Mouse (Mus musculus): ENCODE results near the gene Dpp3. TPM values are rescaled to one million over a fixed set of nuclear protein-coding genes. Genes with fewer than 3 reads are reported as not detected.
"Not testable (repeated sequence)": the region's sequence is repeated elsewhere in the genome, so short reads cannot be mapped to it uniquely, and the experiment has no call there.

The Dpp3 gene
- 155 and 156 TPM in 2 replicates for polyA plus RNA-seq (2016; fragmentation: Nextera tagmentation; extraction: Ambion mirVana)

DNA sequence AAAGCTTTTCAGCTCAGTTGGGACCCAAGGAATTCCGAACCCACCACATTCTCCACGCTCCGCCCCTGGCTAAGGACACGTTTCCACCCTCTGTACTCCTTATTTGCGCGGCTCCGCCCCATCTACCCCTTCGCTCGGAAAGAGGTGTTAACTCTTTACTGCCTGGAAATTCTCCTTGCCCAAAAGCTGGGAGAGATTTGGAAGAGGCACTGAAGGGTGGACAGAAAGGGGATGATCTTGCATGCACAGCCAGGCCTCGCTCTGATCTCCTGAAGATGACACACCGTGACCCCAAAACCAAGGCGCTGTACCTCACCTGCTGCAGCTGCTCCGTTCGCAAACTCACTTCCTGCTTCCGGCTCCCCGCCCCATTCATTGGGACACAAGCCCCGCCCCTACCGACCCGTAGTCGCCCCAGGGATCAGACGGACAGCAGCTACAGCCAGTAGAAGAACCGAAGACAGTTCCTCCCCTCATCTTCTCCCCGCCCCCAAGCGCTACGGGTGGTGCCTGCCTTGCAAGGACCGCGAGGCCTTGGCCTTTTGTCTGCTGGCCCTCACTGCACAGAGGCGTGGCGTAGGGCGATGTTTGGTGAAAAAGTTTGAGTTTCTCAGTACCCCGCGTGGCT is at the start of gene Dpp3:
TSS of gene Dpp3 (minus strand) at position 384 of the 628 bp plus-strand sequence.
- Histone ChIP-seq H3K27ac (peak within 1 kb of the TSS; percentile 90), H3K4me3 (peak within 1 kb of the TSS; percentile 74), H3K27me3 (ENCODE audit: insufficient read depth, poor library complexity, severe bottlenecking) (peaks cover 13% of the 10 kb centered on the region; the same call in 1 of the 2 replicates), H3K9me3 (no peaks in the 10 kb centered on the region), H3K36me3 (peaks cover 33% of the 10 kb centered on the region), H3K4me1 (peaks cover 27% of the 10 kb centered on the region)
- under 1% methylated on average over 32 of the region's 32 CpGs for WGBS
- peak; percentile 99 for DNase-seq (ENCODE audit: low spot score)

DNA sequence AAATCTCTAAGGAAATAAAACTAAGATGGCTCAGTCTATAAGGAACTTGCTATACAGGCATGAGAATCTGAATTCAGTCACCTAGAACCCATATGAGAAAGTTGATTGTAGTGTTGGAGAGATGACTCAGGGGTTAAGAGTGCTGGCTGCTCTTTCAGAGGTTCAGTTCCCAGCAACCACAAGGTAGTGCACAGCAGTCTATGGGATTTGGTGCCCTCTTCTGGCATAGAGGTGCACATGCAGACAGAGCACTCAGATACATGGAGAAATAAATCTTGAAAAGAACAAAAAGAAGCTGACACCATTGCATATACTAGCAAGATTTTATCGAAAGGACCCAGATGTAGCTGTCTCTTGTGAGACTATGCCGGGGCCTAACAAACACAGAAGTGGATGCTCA is 40.1 kb upstream of the Dpp3 start:
- Histone ChIP-seq H3K9me3 (no peaks in the 10 kb centered on the region), H3K27ac (no peak overlapping the region), H3K4me3 (no peak overlapping the region), H3K27me3 (ENCODE audit: insufficient read depth, poor library complexity, severe bottlenecking) (no peaks in the 10 kb centered on the region), H3K4me1 (peaks cover 2% of the 10 kb centered on the region; the same call in 1 of the 2 replicates), H3K36me3 (peaks cover 37% of the 10 kb centered on the region)
- WGBS, result 87% methylated on average over 2 of the region's 2 CpGs
- no peak for DNase-seq (ENCODE audit: low spot score)

GRCm38 (mm10) chr19:4961928-4962601 is 34.0 kb upstream of the Dpp3 start, which contains the start of gene Mrpl11:
TSS of gene Mrpl11 (plus strand) at chr19:4962147.
- H3K27me3 ChIP-seq (ENCODE audit: insufficient read depth, poor library complexity, severe bottlenecking), result no peaks in the 10 kb centered on the region
- H3K4me1 ChIP-seq, result peaks cover 8% of the 10 kb centered on the region
- peaks cover 28% of the 10 kb centered on the region for H3K36me3 ChIP-seq
- whole genome bisulfite sequencing, result under 1% methylated on average over 34 of the region's 34 CpGs
- H3K9me3 ChIP-seq, result no peaks in the 10 kb centered on the region
- peak; percentile 95 for DNase-seq (ENCODE audit: low spot score)
- H3K4me3 ChIP-seq, result peak within 1 kb of the TSS; percentile 83
- H3K27ac ChIP-seq, result peak within 1 kb of the TSS; percentile 90

DNA sequence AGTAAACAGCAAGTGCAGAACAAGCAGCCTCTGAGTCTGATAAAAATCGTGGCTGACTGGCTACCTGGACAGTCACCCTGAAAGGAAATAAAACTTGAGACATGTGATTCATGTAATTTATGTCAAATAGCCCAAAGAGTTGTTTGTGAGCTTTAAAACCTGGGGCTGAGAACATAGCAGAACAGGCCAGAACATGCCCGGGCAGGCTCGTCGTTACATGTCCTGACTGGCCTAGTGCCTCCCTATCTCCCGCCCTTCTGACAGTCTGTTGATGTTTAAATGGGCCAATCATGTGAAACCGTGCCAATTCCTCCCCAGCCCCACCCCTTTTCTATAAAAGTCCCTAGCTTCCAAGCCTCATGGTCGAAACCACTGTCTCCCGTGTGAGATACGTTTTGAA is 20.6 kb upstream of the Dpp3 start:
- DNase-seq (ENCODE audit: low spot score); H3K4me3 ChIP-seq; H3K27me3 ChIP-seq (ENCODE audit: insufficient read depth, poor library complexity, severe bottlenecking); H3K27ac ChIP-seq; H3K9me3 ChIP-seq; H3K4me1 ChIP-seq; H3K36me3 ChIP-seq: not testable (repeated sequence)
- WGBS, result 83% methylated on average over 9 of the region's 9 CpGs

DNA sequence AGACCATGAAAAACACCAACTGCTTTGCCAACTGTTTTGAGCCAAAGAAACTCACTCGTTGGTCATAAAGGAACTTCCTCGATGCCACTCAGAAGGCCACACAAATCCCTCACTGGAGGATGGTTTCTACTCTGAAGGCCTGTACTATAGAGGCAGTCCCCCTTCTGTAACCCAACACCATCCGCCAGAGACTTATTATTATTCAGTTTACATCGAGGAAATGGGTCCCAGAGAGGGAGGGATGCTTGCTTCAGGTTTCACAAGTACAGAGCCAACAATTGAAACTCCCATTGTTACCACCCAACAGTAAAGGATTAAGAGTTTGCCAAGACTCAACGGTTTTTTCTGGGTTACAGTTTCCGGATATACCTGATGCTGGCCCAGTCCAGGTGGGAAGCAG is 17.5 kb upstream of the Dpp3 start:
- H3K4me3 ChIP-seq, result no peak overlapping the region
- no peak for DNase-seq (ENCODE audit: low spot score)
- peaks cover 18% of the 10 kb centered on the region for H3K27me3 ChIP-seq (ENCODE audit: insufficient read depth, poor library complexity, severe bottlenecking)
- H3K4me1 ChIP-seq, result peaks cover 22% of the 10 kb centered on the region
- no peaks in the 10 kb centered on the region for H3K9me3 ChIP-seq
- 50% methylated on average over 6 of the region's 6 CpGs for WGBS
- no peaks in the 10 kb centered on the region for H3K36me3 ChIP-seq
- H3K27ac ChIP-seq, result no peak overlapping the region

GRCm38 (mm10) chr19:4943253-4943588 is 15.1 kb upstream of the Dpp3 start:
- H3K4me3 ChIP-seq, result peak overlapping the region; percentile 88
- DNase-seq (ENCODE audit: low spot score), result no peak
- H3K27ac ChIP-seq, result peak overlapping the region; percentile 80
- H3K36me3 ChIP-seq, result no peaks in the 10 kb centered on the region
- H3K4me1 ChIP-seq, result peaks cover 22% of the 10 kb centered on the region
- WGBS, result 7% methylated on average over 13 of the region's 13 CpGs
- H3K9me3 ChIP-seq, result no peaks in the 10 kb centered on the region
- peaks cover 21% of the 10 kb centered on the region for H3K27me3 ChIP-seq (ENCODE audit: insufficient read depth, poor library complexity, severe bottlenecking)

DNA sequence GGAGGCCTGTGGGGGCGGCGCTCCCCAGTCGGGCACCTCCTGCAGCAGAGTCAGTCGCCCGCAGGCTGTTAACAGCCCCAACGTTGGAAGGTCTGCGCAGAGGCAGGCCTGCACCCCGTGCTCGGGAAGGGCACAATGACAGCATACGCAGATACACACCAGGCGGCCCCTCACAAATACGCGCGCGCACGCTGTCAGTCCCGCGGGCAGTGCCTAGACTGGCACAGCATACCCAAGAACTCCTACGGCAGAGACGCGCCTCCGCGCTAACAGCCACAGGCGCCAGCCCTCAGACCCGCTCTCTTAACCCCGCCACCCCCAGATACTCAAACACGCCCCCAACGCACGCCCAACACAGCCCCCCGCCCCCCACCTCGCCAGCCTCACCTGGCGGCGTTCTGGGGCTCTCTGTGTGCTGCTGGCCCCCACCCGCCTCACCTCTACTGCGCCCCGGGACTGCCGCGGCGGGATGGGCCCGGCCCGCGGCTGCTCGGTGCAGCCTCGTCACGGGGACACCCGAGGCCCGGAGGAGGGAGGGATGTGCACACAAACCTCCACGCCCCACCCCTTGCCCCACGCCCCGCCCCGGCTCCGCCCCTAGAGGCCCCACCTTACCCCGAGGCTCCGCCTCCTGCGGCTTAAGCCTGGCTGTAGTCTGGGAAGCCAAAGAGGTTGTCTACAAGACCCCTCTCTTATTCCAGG is 14.6 kb upstream of the Dpp3 start, which contains the start of gene Peli3:
TSS of gene Peli3 (minus strand) at position 577 of the 702 bp plus-strand sequence.
- Histone ChIP-seq H3K27me3 (ENCODE audit: insufficient read depth, poor library complexity, severe bottlenecking) (peaks cover 25% of the 10 kb centered on the region), H3K36me3 (no peaks in the 10 kb centered on the region), H3K27ac (peak within 1 kb of the TSS; percentile 80)

GRCm38 (mm10) chr19:4937444-4938310 is 9.6 kb upstream of the Dpp3 start:
- Histone ChIP-seq H3K9me3 (no peaks in the 10 kb centered on the region), H3K36me3 (no peaks in the 10 kb centered on the region), H3K27me3 (ENCODE audit: insufficient read depth, poor library complexity, severe bottlenecking) (peaks cover 35% of the 10 kb centered on the region), H3K4me1 (peaks cover 7% of the 10 kb centered on the region), H3K4me3 (no peak overlapping the region), H3K27ac (no peak overlapping the region)
- WGBS, result 85% methylated on average over 17 of the region's 17 CpGs
- DNase-seq (ENCODE audit: low spot score), result no peak

More for the DNA sequence above, 14.6 kb upstream of the Dpp3 start, which contains the start of gene Peli3:
- Histone ChIP-seq H3K9me3 (no peaks in the 10 kb centered on the region), H3K4me1 (peaks cover 20% of the 10 kb centered on the region), H3K4me3 (peak within 1 kb of the TSS; percentile 88)
- under 1% methylated on average over 47 of the region's 55 CpGs for WGBS
- DNase-seq (ENCODE audit: low spot score), result peak; percentile 94

DNA sequence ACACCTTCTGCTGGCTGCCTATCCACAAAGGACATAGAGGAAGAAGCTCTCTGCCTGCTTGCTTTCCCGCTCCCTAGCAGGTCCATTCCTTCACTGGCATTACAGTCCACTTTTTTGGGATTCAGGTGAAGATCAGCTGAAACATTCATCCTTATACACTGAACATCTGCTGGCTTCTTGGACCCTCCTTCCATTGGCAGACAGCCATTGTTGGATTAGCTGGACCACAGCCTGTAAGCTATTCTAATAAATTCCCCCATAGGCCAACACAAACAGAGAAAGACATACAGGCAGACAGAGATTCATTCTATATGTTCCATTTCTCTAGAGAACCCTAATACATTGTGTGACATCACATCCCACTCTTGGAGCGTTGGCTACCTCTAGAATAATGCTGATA is 8.8 kb upstream of the Dpp3 start:
- DNase-seq (ENCODE audit: low spot score), result no peak
- no peak overlapping the region for H3K27ac ChIP-seq
- 89% methylated on average over 2 of the region's 2 CpGs for WGBS
- no peaks in the 10 kb centered on the region for H3K4me1 ChIP-seq
- H3K27me3 ChIP-seq (ENCODE audit: insufficient read depth, poor library complexity, severe bottlenecking), result peaks cover 35% of the 10 kb centered on the region
- H3K9me3 ChIP-seq, result no peaks in the 10 kb centered on the region
- no peaks in the 10 kb centered on the region for H3K36me3 ChIP-seq
- no peak overlapping the region for H3K4me3 ChIP-seq

GRCm38 (mm10) chr19:4928781-4929180 is 694 bp upstream of the Dpp3 start:
- 62% methylated on average over 5 of the region's 5 CpGs for WGBS

DNA sequence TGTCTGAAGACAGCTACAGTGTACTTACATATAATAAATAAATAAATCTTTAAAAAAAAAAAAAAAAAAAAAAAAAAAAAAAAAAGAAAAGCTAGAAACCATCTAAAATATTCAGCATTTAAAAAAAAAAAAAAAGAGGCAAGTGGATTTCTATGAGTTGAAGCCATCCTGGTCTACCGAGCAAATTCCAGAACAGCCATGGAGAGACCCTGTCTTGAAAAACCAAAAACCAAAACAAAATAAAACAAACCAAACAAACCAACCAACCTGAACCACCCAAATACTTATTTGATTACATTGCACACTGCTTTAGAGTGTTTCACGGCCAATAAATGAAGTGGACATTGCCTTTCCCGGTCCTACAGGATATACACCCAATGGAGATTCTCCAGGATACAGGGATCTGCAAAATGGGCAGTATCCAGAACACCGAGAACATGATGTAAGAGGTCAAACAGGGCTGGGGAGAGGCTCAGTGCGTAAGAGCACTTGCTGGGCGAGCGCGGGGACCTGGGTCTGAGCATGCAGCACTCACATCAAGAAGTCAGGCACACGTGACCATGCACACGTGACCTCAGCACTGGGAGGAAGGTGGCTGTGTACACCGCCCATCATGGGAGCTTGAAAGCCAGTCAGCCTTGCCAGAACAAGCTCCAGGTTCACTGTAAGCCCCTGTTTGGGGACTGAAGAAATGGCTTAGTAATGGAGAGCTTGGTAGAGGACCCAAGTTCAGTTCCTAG is 2.8 kb downstream of the Dpp3 start:
- H3K4me1 ChIP-seq, result peaks cover 27% of the 10 kb centered on the region
- no peak for DNase-seq (ENCODE audit: low spot score)
- H3K27me3 ChIP-seq (ENCODE audit: insufficient read depth, poor library complexity, severe bottlenecking), result no peaks in the 10 kb centered on the region
- WGBS, result 96% methylated on average over 11 of the region's 11 CpGs
- H3K4me3 ChIP-seq, result no peak overlapping the region
- no peaks in the 10 kb centered on the region for H3K9me3 ChIP-seq
- H3K27ac ChIP-seq, result no peak overlapping the region
- peaks cover 61% of the 10 kb centered on the region for H3K36me3 ChIP-seq

More at GRCm38 (mm10) chr19:4928781-4929180, 694 bp upstream of the Dpp3 start:
- peaks cover 26% of the 10 kb centered on the region for H3K36me3 ChIP-seq
- no peaks in the 10 kb centered on the region for H3K9me3 ChIP-seq
- H3K27ac ChIP-seq, result peak overlapping the region; percentile 90
- H3K4me3 ChIP-seq, result peak overlapping the region; percentile 74
- H3K27me3 ChIP-seq (ENCODE audit: insufficient read depth, poor library complexity, severe bottlenecking), result peaks cover 18% of the 10 kb centered on the region; the same call in 1 of the 2 replicates
- DNase-seq (ENCODE audit: low spot score), result no peak
- H3K4me1 ChIP-seq, result peaks cover 27% of the 10 kb centered on the region

- no peaks in the 10 kb centered on the region for H3K27me3 ChIP-seq (ENCODE audit: insufficient read depth, poor library complexity, severe bottlenecking)
- H3K27ac ChIP-seq, result no peak overlapping the region
- H3K4me3 ChIP-seq, result no peak overlapping the region
- H3K9me3 ChIP-seq, result no peaks in the 10 kb centered on the region
- peaks cover 97% of the 10 kb centered on the region for H3K36me3 ChIP-seq
- no peak for DNase-seq (ENCODE audit: low spot score)
- WGBS, result 85% methylated on average over 6 of the region's 6 CpGs
- H3K4me1 ChIP-seq, result no peaks in the 10 kb centered on the region
These were observed 8.4 kb downstream of the Dpp3 start for GRCm38 (mm10) chr19:4919652-4920051.

Data from heart, embryonic 10.5 days (tissue).